Mouse (Mus musculus) cerebellum, adult (tissue): ENCODE measurements around the gene Nup155.
"Not testable (repeated sequence)": the region's sequence is repeated elsewhere in the genome, so short reads cannot be mapped to it uniquely, and the experiment has no call there.

Experiments
- ATAC-seq: cut with Nextera tagmentation; 2 replicates; pipeline ENCODE4 v1.9.2; 2017; ENCODE audit warnings: mild to moderate bottlenecking, moderate library complexity, mixed read lengths; ENCODE audit not compliant: insufficient number of reproducible peaks, low FRiP score, low TSS enrichment

Gene Nup155

GRCm38 (mm10) chr15:8108966-8109743 is at the start of gene Nup155:
Gene Nup155, plus strand, starts transcription at chr15:8109273.
- ATAC-seq: peak; percentile 98

GRCm38 (mm10) chr15:8065221-8065620 is 43.9 kb upstream of the Nup155 start:
- no peak for ATAC-seq

GRCm38 (mm10) chr15:8073159-8073558 is 35.9 kb upstream of the Nup155 start:
- ATAC-seq: not testable (repeated sequence)

GRCm38 (mm10) chr15:8082139-8082538 is 26.9 kb upstream of the Nup155 start:
- ATAC-seq: no peak

GRCm38 (mm10) chr15:8087293-8087692 is 21.8 kb upstream of the Nup155 start:
- no peak for ATAC-seq

- no peak for ATAC-seq
These were observed 20.4 kb upstream of the Nup155 start for GRCm38 (mm10) chr15:8088715-8089114.

GRCm38 (mm10) chr15:8090685-8091084 is 18.4 kb upstream of the Nup155 start:
- ATAC-seq: no peak

GRCm38 (mm10) chr15:8092668-8093067 is 16.4 kb upstream of the Nup155 start:
- ATAC-seq: not testable (repeated sequence)

GRCm38 (mm10) chr15:8097853-8098252 is 11.2 kb upstream of the Nup155 start:
- no peak for ATAC-seq

- peak; percentile 90 for ATAC-seq
These were observed 10.0 kb upstream of the Nup155 start, which contains the start of gene Wdr70 for GRCm38 (mm10) chr15:8098774-8099749. Gene Wdr70, minus strand, starts transcription at chr15:8099209.

- not testable (repeated sequence) for ATAC-seq
These were observed 7.0 kb upstream of the Nup155 start for GRCm38 (mm10) chr15:8101975-8102542.

- ATAC-seq: no peak
These were observed 610 bp upstream of the Nup155 start for GRCm38 (mm10) chr15:8108360-8108965.

- ATAC-seq: no peak
These were observed 709 bp downstream of the Nup155 start for GRCm38 (mm10) chr15:8109782-8110181.

- ATAC-seq: no peak
These were observed 20.2 kb downstream of the Nup155 start for GRCm38 (mm10) chr15:8129281-8129680.

- no peak for ATAC-seq
These were observed 22.2 kb downstream of the Nup155 start for GRCm38 (mm10) chr15:8131268-8131667.

GRCm38 (mm10) chr15:8131761-8132160 is 22.7 kb downstream of the Nup155 start:
- no peak for ATAC-seq

GRCm38 (mm10) chr15:8135606-8136005 is 26.5 kb downstream of the Nup155 start:
- ATAC-seq: no peak

GRCm38 (mm10) chr15:8161841-8162240 is 52.8 kb downstream of the Nup155 start:
- no peak for ATAC-seq

- peak; percentile 97 for ATAC-seq
These were observed 59.7 kb downstream of the Nup155 start, which contains the start of gene Cplane1 for GRCm38 (mm10) chr15:8168591-8169265. Gene Cplane1, plus strand, starts transcription at chr15:8169106.
